Mouse (Mus musculus): Measurements from ENCODE around the gene Zbtb33.

DNA sequence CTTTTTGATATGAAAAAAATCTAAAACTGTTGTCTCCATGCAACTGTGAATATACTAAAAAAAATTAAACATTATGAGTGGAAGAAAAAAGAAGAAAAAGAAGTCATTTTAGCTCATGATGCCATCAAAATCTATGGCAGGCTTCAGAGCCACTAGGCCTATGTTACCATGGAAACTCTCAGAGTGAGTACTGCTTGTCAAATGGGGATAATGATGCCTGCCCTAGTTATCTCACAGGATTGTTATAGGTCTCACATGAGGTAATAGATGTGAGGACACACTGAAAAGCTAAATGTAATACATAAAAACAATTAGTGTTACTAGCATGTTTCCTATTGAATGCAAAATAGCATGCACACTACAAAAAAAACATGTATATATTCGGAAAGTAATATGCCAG lies 40.3 kb downstream of the Zbtb33 start:
- TF ChIP-seq CTCF (IDR thresholded peaks at IDR 0.05; ENCODE audit: extremely low read depth, insufficient read depth, insufficient read length, insufficient replicate concordance) (no peak), POLR2A (IDR thresholded peaks at IDR 0.05; ENCODE audit: low read depth, low read length) (no peak)

Measured in spleen, adult 2 months (tissue).